Mouse (Mus musculus) erythroblast, embryonic 14.5 days (primary cell): ENCODE data around the gene Neo1.

Experiments
- GATA1 ChIP-seq: IDR thresholded peaks from 2 replicates; pipeline ENCODE4 v1.6.1; 2012; ENCODE audit warnings: low read length, inconsistent platforms, mixed read lengths
- TAL1 ChIP-seq: IDR thresholded peaks from 3 replicates; pipeline ENCODE4 v1.6.1; 2012; ENCODE audit warnings: low read length, inconsistent platforms, mixed read lengths

DNA sequence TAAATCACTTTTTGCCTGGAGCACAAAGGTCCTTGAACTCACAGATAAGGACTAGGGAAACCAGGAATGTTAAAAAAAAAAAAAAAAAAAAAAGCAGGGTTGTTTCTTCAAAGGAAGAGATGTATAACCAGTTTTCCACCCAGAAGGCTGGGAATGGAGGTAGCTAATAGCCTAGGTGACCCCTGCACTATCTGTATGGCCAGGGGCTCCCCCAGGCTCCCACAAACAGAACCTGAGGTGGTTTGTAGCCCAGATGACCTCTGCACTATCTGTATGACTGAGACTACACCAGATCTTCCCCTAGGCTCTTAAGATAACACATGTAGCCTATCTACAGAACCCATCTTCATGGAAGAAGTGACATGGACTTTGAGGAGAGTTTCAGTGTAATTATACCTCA is 5.6 kb upstream of the Neo1 start:
- no peak for TF ChIP-seq TAL1
- no peak for TF ChIP-seq GATA1
